Mouse (Mus musculus) heart, embryonic 13.5 days (tissue): ENCODE results near the gene Itga11. TPM values are rescaled to one million over a fixed set of nuclear protein-coding genes. Genes with fewer than 3 reads are reported as not detected.

ENCODE experiments used
- ATAC-seq: fragments of 200-750 bp; cut with Nextera tagmentation; 2 replicates; pipeline ENCODE4 v1.8.0; 2017; ENCODE audit warnings: moderate TSS enrichment; ENCODE audit not compliant: insufficient number of reproducible peaks, low FRiP score, low TSS enrichment; ENCODE audit errors: extremely low read depth
- H3K27ac ChIP-seq: fragments of 300-500 bp; sonication (generic); replicated peaks from 2 replicates; pipeline ENCODE4 v1.5.1; 2015; ENCODE audit warnings: moderate library complexity, mild to moderate bottlenecking, inconsistent platforms
- H3K27me3 ChIP-seq: fragments of 300-500 bp; sonication (generic); replicated peaks from 2 replicates; pipeline ENCODE4 v1.6.1; 2015; ENCODE audit warnings: mild to moderate bottlenecking, inconsistent platforms
- H3K36me3 ChIP-seq: fragments of 300-500 bp; sonication (generic); 2 replicates; pipeline ENCODE4 v1.6.1; 2015; ENCODE audit warnings: mild to moderate bottlenecking, inconsistent platforms
- H3K4me1 ChIP-seq: fragments of 300-500 bp; sonication (generic); 2 replicates; pipeline ENCODE4 v1.6.1; 2015; ENCODE audit warnings: inconsistent platforms
- H3K4me2 ChIP-seq: fragments of 300-500 bp; sonication (generic); 2 replicates; pipeline ENCODE4 v1.6.1; 2015; ENCODE audit warnings: inconsistent platforms, mild to moderate bottlenecking, moderate library complexity
- H3K4me3 ChIP-seq: fragments of 300-500 bp; sonication (generic); 2 replicates; pipeline ENCODE4 v1.5.1; 2015; ENCODE audit warnings: moderate library complexity, mild to moderate bottlenecking, inconsistent platforms
- H3K9ac ChIP-seq: fragments of 300-500 bp; sonication (generic); 2 replicates; pipeline ENCODE4 v1.6.1; 2015; ENCODE audit warnings: inconsistent platforms, mild to moderate bottlenecking, moderate library complexity
- H3K9me3 ChIP-seq: fragments of 300-500 bp; sonication (generic); 2 replicates; pipeline ENCODE4 v1.6.1; 2016; ENCODE audit warnings: inconsistent platforms
- WGBS: fragments of 180-500 bp; shearing (Covaris S2); methylation state at CpG from one replicate; pipeline ENCODE4 v1.1.7; 2015; ENCODE audit warnings: mixed read lengths; 5-methylcytosine and 5-hydroxymethylcytosine counted together
- polyA plus RNA-seq: library from polyadenylated mRNA; unstranded; fragments of >200 nt; fragmentation: Nextera tagmentation; extraction: Ambion mirVana; gene quantifications from 2 replicates; pipeline ENCODE4 v1.2.1, GENCODE M21; 2015

Gene Itga11
- polyA plus RNA-seq, 1 experiment from 2014 or later = 0.83 TPM

DNA sequence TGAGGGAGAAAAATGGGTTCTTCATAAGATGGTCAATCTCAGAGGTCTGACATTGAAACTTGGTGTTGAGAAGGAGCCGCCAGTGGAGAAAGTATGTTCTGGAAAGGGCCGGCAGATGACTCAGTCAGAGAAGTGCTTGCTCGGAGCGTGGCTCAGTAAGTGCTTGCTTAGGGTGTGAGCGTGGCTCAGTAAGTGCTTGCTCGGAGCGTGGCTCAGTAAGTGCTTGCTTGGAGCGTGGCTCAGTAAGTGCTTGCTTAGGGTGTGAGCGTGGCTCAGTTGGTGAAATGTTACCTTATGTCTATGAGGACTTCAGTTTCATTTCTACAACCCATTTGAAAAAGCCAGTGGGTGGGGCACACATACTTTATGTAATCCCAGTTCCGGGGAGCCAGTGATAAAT lies 12.1 kb downstream of the Itga11 start:
- H3K9me3 ChIP-seq = no peaks in the 10 kb centered on the region
- peaks cover 11% of the 10 kb centered on the region; the same call in 1 of the 2 replicates for H3K27me3 ChIP-seq
- H3K4me2 ChIP-seq = no peak overlapping the region
- no peak for ATAC-seq
- no peaks in the 10 kb centered on the region for H3K36me3 ChIP-seq
- WGBS = 83% methylated on average over 10 of the region's 10 CpGs
- H3K9ac ChIP-seq = no peak overlapping the region
- no peaks in the 10 kb centered on the region for H3K4me1 ChIP-seq
- no peak overlapping the region for H3K4me3 ChIP-seq
- no peak overlapping the region for H3K27ac ChIP-seq

DNA sequence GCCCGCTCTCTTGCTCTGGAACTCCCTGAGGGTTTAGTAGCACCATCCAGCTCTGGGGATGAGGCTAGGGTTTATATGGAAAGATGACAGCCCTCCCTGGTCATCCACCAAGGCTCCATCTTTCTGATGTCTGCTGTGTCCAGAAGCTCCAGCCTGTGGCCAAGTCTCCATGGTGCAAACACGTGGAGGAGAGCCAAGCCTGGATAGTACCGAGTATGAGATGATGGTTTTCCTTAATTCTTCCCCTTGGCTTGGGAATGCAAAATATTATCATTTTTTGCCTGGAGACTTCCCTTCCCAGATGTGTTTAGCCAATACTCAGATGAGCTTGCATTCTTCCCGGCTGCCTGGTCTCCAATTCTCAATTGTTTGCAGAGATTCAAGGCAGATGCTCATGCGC lies 16.4 kb downstream of the Itga11 start:
- no peak overlapping the region for H3K4me3 ChIP-seq
- 76% methylated on average over 5 of the region's 5 CpGs for WGBS

GRCm38 (mm10) chr9:62695210-62695609 lies 17.6 kb downstream of the Itga11 start:
- Histone ChIP-seq H3K27ac (no peak overlapping the region), H3K4me2 (peak overlapping the region; percentile 8), H3K9me3 (no peaks in the 10 kb centered on the region), H3K4me3 (no peak overlapping the region), H3K9ac (no peak overlapping the region), H3K4me1 (peaks cover 27% of the 10 kb centered on the region), H3K36me3 (no peaks in the 10 kb centered on the region), H3K27me3 (peaks cover 6% of the 10 kb centered on the region; the same call in 1 of the 2 replicates)
- 36% methylated on average over 9 of the region's 9 CpGs for WGBS
- ATAC-seq = no peak

More for the DNA sequence above, 16.4 kb downstream of the Itga11 start:
- Histone ChIP-seq H3K4me1 (peaks cover 27% of the 10 kb centered on the region), H3K9me3 (no peaks in the 10 kb centered on the region), H3K4me2 (no peak overlapping the region), H3K36me3 (no peaks in the 10 kb centered on the region), H3K27ac (no peak overlapping the region), H3K27me3 (peaks cover 11% of the 10 kb centered on the region; the same call in 1 of the 2 replicates), H3K9ac (no peak overlapping the region)
- ATAC-seq = no peak

DNA sequence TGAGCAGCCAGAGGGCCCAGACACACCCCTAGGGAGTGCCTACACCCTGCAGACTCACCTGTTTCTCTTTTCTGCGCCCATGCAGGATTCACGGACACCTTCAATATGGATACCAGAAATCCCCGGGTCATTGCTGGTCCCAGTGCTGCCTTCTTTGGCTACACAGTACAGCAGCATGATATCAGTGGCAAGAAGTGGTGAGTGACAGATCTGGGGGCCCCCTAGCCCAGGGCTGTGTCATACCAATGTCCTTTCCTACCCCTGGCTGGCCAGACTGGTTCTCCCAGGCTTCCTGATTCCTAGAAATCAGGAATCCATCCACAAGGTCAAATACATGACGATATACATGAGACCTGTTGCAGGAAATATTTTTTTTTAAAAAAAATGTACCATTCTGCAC lies 19.2 kb downstream of the Itga11 start:
- Histone ChIP-seq H3K4me3 (peak overlapping the region; percentile 5; the same call in 1 of the 2 replicates), H3K36me3 (no peaks in the 10 kb centered on the region), H3K9me3 (no peaks in the 10 kb centered on the region), H3K4me2 (peak overlapping the region; percentile 43), H3K9ac (peak overlapping the region; percentile 56), H3K4me1 (peaks cover 27% of the 10 kb centered on the region), H3K27me3 (peaks cover 4% of the 10 kb centered on the region; the same call in 1 of the 2 replicates), H3K27ac (peak overlapping the region; percentile 46)
- 32% methylated on average over 4 of the region's 4 CpGs for WGBS
- ATAC-seq = peak; percentile 37; the same call in 1 of the 2 replicates

- no peak overlapping the region for H3K4me3 ChIP-seq
- ATAC-seq = no peak
- H3K4me2 ChIP-seq = no peak overlapping the region
- no peaks in the 10 kb centered on the region for H3K36me3 ChIP-seq
- H3K4me1 ChIP-seq = peaks cover 11% of the 10 kb centered on the region
- H3K27ac ChIP-seq = no peak overlapping the region
- no peaks in the 10 kb centered on the region for H3K9me3 ChIP-seq
- WGBS = 77% methylated on average over 4 of the region's 4 CpGs
- no peaks in the 10 kb centered on the region; the same call in 1 of the 2 replicates for H3K27me3 ChIP-seq
- H3K9ac ChIP-seq = no peak overlapping the region
Observed at GRCm38 (mm10) chr9:62707267-62707666, 29.6 kb downstream of the Itga11 start.

DNA sequence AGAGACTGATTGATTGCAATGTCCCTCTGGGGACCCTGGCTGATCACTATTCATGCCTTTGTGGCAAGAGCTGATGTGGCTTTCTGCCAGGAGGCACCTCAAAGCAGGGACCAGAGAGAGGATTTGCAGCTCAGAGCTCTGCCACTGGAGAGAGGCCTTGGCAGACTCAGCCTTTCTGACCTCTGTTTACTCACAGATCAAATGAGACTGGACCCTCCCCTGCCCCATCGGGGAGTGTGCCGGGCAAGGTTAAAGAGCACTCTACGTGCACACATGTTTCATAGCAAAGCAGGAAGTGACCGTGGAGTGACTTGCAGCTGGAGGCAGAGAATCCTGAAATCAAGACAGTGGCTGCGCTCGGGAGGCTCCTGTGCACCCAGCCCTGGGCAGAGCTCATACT lies 30.2 kb downstream of the Itga11 start:
- Histone ChIP-seq H3K4me3 (no peak overlapping the region), H3K27ac (no peak overlapping the region), H3K9ac (no peak overlapping the region; the same call in 1 of the 2 replicates), H3K4me1 (peaks cover 14% of the 10 kb centered on the region), H3K9me3 (no peaks in the 10 kb centered on the region), H3K27me3 (no peaks in the 10 kb centered on the region; the same call in 1 of the 2 replicates), H3K4me2 (no peak overlapping the region), H3K36me3 (no peaks in the 10 kb centered on the region)
- ATAC-seq = no peak
- WGBS = 43% methylated on average over 6 of the region's 6 CpGs

GRCm38 (mm10) chr9:62709983-62710382 lies 32.4 kb downstream of the Itga11 start:
- H3K36me3 ChIP-seq = no peaks in the 10 kb centered on the region
- no peak overlapping the region for H3K4me2 ChIP-seq
- no peak overlapping the region for H3K9ac ChIP-seq
- H3K4me1 ChIP-seq = peaks cover 14% of the 10 kb centered on the region
- H3K27me3 ChIP-seq = no peaks in the 10 kb centered on the region; the same call in 1 of the 2 replicates
- ATAC-seq = no peak
- H3K9me3 ChIP-seq = peaks cover 2% of the 10 kb centered on the region; the same call in 1 of the 2 replicates
- no peak overlapping the region for H3K27ac ChIP-seq
- no peak overlapping the region for H3K4me3 ChIP-seq
- 79% methylated on average over 5 of the region's 5 CpGs for WGBS

GRCm38 (mm10) chr9:62712374-62712773 lies 34.7 kb downstream of the Itga11 start:
- H3K4me3 ChIP-seq = no peak overlapping the region
- 79% methylated on average over 6 of the region's 6 CpGs for WGBS
- no peak overlapping the region for H3K4me2 ChIP-seq
- ATAC-seq = no peak
- H3K27me3 ChIP-seq = no peaks in the 10 kb centered on the region; the same call in 1 of the 2 replicates
- no peaks in the 10 kb centered on the region for H3K36me3 ChIP-seq
- 0 out of 2 replicates have a peak overlapping the region, but pooled peaks have one; percentile 47 for H3K9ac ChIP-seq
- H3K9me3 ChIP-seq = peaks cover 2% of the 10 kb centered on the region; the same call in 1 of the 2 replicates
- H3K4me1 ChIP-seq = peaks cover 14% of the 10 kb centered on the region
- H3K27ac ChIP-seq = no peak overlapping the region

DNA sequence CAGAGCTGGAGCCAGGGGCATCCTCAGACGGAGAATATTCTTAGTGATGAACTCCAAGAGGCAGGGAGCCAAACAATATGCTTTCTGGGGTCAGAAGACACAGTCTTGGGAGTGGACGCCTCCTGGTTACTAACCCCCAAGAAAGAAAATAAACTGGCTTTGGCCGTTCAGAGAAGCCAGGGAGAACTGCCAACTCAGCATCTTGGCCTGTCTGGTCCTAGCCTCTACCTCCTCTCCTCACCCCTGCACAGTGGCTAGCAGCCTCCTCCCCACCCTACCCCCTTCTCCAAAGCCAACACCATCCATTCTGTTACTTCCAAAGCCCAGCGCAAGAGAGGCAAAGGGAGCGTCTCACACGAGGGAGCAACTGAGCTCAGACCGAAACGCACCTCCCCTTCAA lies 35.4 kb downstream of the Itga11 start:
- H3K4me2 ChIP-seq = no peak overlapping the region
- no peak overlapping the region for H3K27ac ChIP-seq
- no peaks in the 10 kb centered on the region for H3K36me3 ChIP-seq
- 79% methylated on average over 8 of the region's 8 CpGs for WGBS
- H3K27me3 ChIP-seq = no peaks in the 10 kb centered on the region; the same call in 1 of the 2 replicates
- no peak for ATAC-seq
- no peak overlapping the region for H3K4me3 ChIP-seq
- H3K4me1 ChIP-seq = peaks cover 13% of the 10 kb centered on the region
- peaks cover 2% of the 10 kb centered on the region; the same call in 1 of the 2 replicates for H3K9me3 ChIP-seq
- no peak overlapping the region for H3K9ac ChIP-seq

DNA sequence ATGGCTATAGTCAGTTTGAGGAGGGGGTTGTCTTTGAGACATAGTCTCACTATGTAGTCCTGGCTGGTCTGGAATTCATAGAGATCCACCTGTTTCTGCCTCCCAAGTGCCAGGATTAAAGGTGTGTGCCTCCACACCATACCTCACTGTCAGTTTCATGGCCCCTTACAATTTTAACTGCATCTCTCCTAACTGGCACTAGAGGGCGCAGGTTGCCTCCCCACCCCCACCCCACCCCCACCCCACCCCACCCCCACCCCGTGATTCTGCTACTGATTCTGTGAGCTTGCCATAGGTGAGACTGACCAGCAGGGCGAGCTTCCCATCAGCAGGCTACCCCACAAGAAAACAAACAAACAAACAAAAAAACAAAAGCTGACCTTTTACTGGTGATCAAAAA lies 36.7 kb downstream of the Itga11 start:
- no peaks in the 10 kb centered on the region; the same call in 1 of the 2 replicates for H3K27me3 ChIP-seq
- H3K9ac ChIP-seq = no peak overlapping the region
- no peak overlapping the region for H3K4me2 ChIP-seq
- H3K9me3 ChIP-seq = peaks cover 2% of the 10 kb centered on the region; the same call in 1 of the 2 replicates
- H3K27ac ChIP-seq = no peak overlapping the region
- 41% methylated on average over 3 of the region's 3 CpGs for whole genome bisulfite sequencing
- peaks cover 18% of the 10 kb centered on the region; the same call in 1 of the 2 replicates for H3K4me1 ChIP-seq
- H3K36me3 ChIP-seq = no peaks in the 10 kb centered on the region
- H3K4me3 ChIP-seq = no peak overlapping the region
- ATAC-seq = no peak

DNA sequence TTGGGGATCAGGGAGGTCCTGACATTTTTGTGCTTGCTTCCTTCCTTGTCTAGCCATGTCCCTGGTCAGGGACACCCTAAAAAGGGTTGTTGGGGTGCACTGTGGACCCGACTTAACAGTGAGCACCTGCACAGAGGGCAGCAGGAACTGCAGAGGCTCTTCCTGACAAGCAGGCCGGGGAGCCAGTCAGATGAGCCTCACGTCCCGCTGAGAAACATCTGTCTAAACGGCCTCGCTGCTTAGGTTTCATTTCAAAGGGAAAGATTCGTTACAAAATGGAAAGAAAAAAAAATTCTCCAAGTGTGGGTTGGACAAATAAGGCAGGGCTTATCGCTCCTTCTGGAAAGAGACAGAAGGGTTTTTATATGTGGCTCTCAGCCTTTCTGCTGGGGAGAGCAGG lies 40.4 kb downstream of the Itga11 start:
- peak overlapping the region; percentile 27 for H3K4me2 ChIP-seq
- H3K27ac ChIP-seq = no peak overlapping the region
- peaks cover 30% of the 10 kb centered on the region for H3K4me1 ChIP-seq
- no peak for ATAC-seq
- peaks cover 2% of the 10 kb centered on the region; the same call in 1 of the 2 replicates for H3K9me3 ChIP-seq
- no peaks in the 10 kb centered on the region for H3K27me3 ChIP-seq
- H3K9ac ChIP-seq = peak overlapping the region; percentile 44; the same call in 1 of the 2 replicates
- H3K4me3 ChIP-seq = no peak overlapping the region
- WGBS = 38% methylated on average over 8 of the region's 8 CpGs
- H3K36me3 ChIP-seq = no peaks in the 10 kb centered on the region

GRCm38 (mm10) chr9:62721791-62722190 lies 44.2 kb downstream of the Itga11 start:
- Histone ChIP-seq H3K36me3 (no peaks in the 10 kb centered on the region), H3K27me3 (0 out of 2 replicates have a peak, but pooled peaks cover 2% of the 10 kb centered on the region), H3K4me1 (peaks cover 39% of the 10 kb centered on the region), H3K9me3 (no peaks in the 10 kb centered on the region), H3K9ac (no peak overlapping the region), H3K4me2 (no peak overlapping the region), H3K27ac (no peak overlapping the region), H3K4me3 (no peak overlapping the region)
- 89% methylated on average over 2 of the region's 2 CpGs for WGBS
- ATAC-seq = no peak
